Mouse (Mus musculus) forebrain, postnatal 0 days (tissue): ENCODE measurements around the gene Cep128. TPM values are rescaled to one million over a fixed set of nuclear protein-coding genes. Genes with fewer than 3 reads are reported as not detected.
A peak's percentile ranks its signal among the peaks of the same experiment; 100 is the strongest.

Experiments used
- ATAC-seq: fragments of 200-750 bp; cut with Nextera tagmentation; 2 replicates; pipeline ENCODE4 v1.8.0; 2017; ENCODE audit warnings: mild to moderate bottlenecking, moderate library complexity
- DNase-seq: peaks from one replicate; pipeline ENCODE4 v3.0.0-alpha.2; 2015
- H3K27ac ChIP-seq: fragments of 300-500 bp; sonication (generic); 2 replicates; pipeline ENCODE4 v1.5.1; 2014; ENCODE audit warnings: low read depth, mild to moderate bottlenecking, antibody characterized with exemption, low read length, moderate library complexity, mixed read lengths
- H3K27me3 ChIP-seq: fragments of 300-500 bp; sonication (generic); 2 replicates; pipeline ENCODE4 v1.6.1; 2014; ENCODE audit warnings: mild to moderate bottlenecking, low read length, mixed read lengths; ENCODE audit not compliant: insufficient read depth
- H3K36me3 ChIP-seq: fragments of 300-500 bp; sonication (generic); 2 replicates; pipeline ENCODE4 v1.6.1; 2014; ENCODE audit warnings: mild to moderate bottlenecking, moderate library complexity; ENCODE audit not compliant: insufficient read depth
- H3K4me1 ChIP-seq: fragments of 300-500 bp; sonication (generic); 2 replicates; pipeline ENCODE4 v1.6.1; 2014; ENCODE audit warnings: antibody characterized with exemption; ENCODE audit not compliant: insufficient read depth
- H3K4me2 ChIP-seq: fragments of 300-500 bp; sonication (generic); 2 replicates; pipeline ENCODE4 v1.6.1; 2014; ENCODE audit warnings: low read depth, mild to moderate bottlenecking, moderate library complexity
- H3K4me3 ChIP-seq: fragments of 300-500 bp; sonication (generic); 2 replicates; pipeline ENCODE4 v1.5.1; 2014; ENCODE audit warnings: low read depth, low read length, mixed read lengths
- H3K9ac ChIP-seq: fragments of 300-500 bp; sonication (generic); 2 replicates; pipeline ENCODE4 v1.6.1; 2014; ENCODE audit warnings: mild to moderate bottlenecking
- H3K9me3 ChIP-seq: fragments of 300-500 bp; sonication (generic); 2 replicates; pipeline ENCODE4 v1.6.1; 2016; ENCODE audit warnings: low read length
- CTCF ChIP-seq: sonication (generic); IDR thresholded peaks from 2 replicates; pipeline ENCODE4 v1.5.1; 2016; ENCODE audit warnings: antibody characterized with exemption, control low read depth, low read depth
- WGBS: fragments of 180-500 bp; shearing (Covaris S2); extraction: QIAGEN DNeasy Blood & Tissue Kit; methylation state at CpG from one replicate; pipeline ENCODE4 v1.1.7; 2014; 5-methylcytosine and 5-hydroxymethylcytosine counted together
- polyA plus RNA-seq: library from polyadenylated mRNA; unstranded; fragments of >200 nt; fragmentation: Nextera tagmentation; extraction: Ambion mirVana; gene quantifications from 2 replicates; pipeline ENCODE4 v1.2.1, GENCODE M21; 2015
- total RNA-seq: library from RNA; depleted of rRNA; stranded (reverse); fragments of >200 nt; gene quantifications from 2 replicates; pipeline ENCODE4 v1.2.3, GENCODE M21; 2014

The Cep128 gene
- total and polyA plus RNA-seq, 2 experiments from 2014 or later, result 3.0 to 8.4 TPM

DNA sequence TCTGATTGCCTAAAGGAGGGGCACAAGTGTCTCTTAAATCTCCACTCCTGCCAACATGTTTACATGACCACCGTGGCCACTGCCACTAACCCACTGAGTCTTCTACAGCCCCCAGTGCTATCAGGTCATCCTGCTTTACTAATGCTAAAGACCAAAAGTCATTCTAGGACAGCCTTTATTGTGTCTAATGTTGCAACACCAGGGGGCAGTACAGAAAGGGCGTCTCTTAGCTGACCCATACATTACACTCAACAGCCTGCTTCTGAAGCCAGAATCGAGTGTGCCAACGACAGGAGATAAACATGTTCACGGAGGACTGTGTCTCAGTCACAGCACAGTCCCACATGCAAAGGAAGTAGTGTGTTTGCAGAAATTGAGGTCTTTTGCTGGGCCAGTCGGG lies 30.9 kb upstream of the Cep128 start:
- H3K9ac ChIP-seq, result no peak overlapping the region
- H3K4me1 ChIP-seq, result peaks cover 8% of the 10 kb centered on the region; the same call in 1 of the 2 replicates
- no peak overlapping the region for H3K27ac ChIP-seq
- DNase-seq (no peak), ATAC-seq (no peak)
- H3K4me3 ChIP-seq, result no peak overlapping the region
- no peak overlapping the region for H3K4me2 ChIP-seq
- no peaks in the 10 kb centered on the region for H3K9me3 ChIP-seq
- no peaks in the 10 kb centered on the region for H3K27me3 ChIP-seq
- 63% methylated on average over 6 of the region's 6 CpGs for WGBS
- TF ChIP-seq CTCF, result peak; percentile 24; the same call in 1 of the 2 replicates
- no peaks in the 10 kb centered on the region for H3K36me3 ChIP-seq

- Histone ChIP-seq H3K4me2 (no peak overlapping the region), H3K27ac (no peak overlapping the region; the same call in 1 of the 2 replicates), H3K9ac (no peak overlapping the region), H3K4me3 (no peak overlapping the region), H3K4me1 (peaks cover 8% of the 10 kb centered on the region; the same call in 1 of the 2 replicates), H3K36me3 (no peaks in the 10 kb centered on the region), H3K27me3 (no peaks in the 10 kb centered on the region), H3K9me3 (no peaks in the 10 kb centered on the region)
- ATAC-seq (peak; percentile 58), DNase-seq (peak; percentile 43)
- TF ChIP-seq CTCF, result no peak
- 22% methylated on average over 7 of the region's 7 CpGs for WGBS
These were observed 28.4 kb upstream of the Cep128 start for GRCm38 (mm10) chr12:91412461-91413182.

- H3K36me3 ChIP-seq, result no peaks in the 10 kb centered on the region
- no peak overlapping the region for H3K9ac ChIP-seq
- H3K4me1 ChIP-seq, result no peaks in the 10 kb centered on the region
- H3K4me3 ChIP-seq, result no peak overlapping the region
- no peak overlapping the region for H3K27ac ChIP-seq
- DNase-seq (no peak), ATAC-seq (no peak)
- no peak overlapping the region for H3K4me2 ChIP-seq
- no peaks in the 10 kb centered on the region for H3K9me3 ChIP-seq
- WGBS, result 36% methylated on average over 4 of the region's 4 CpGs
- H3K27me3 ChIP-seq, result no peaks in the 10 kb centered on the region
- no peak for TF ChIP-seq CTCF
These were observed 26.1 kb upstream of the Cep128 start for GRCm38 (mm10) chr12:91410306-91410705.

- DNase-seq (no peak), ATAC-seq (no peak; the same call in 1 of the 2 replicates)
- H3K9ac ChIP-seq, result peak overlapping the region; percentile 29
- H3K4me1 ChIP-seq, result no peaks in the 10 kb centered on the region
- no peak overlapping the region for H3K27ac ChIP-seq
- no peaks in the 10 kb centered on the region for H3K9me3 ChIP-seq
- TF ChIP-seq CTCF, result no peak
- 5% methylated on average over 12 of the region's 12 CpGs for WGBS
- H3K4me3 ChIP-seq, result peak overlapping the region; percentile 43
- H3K27me3 ChIP-seq, result peaks cover 7% of the 10 kb centered on the region; the same call in 1 of the 2 replicates
- no peaks in the 10 kb centered on the region for H3K36me3 ChIP-seq
- H3K4me2 ChIP-seq, result peak overlapping the region; percentile 84
These were observed 16.8 kb upstream of the Cep128 start for GRCm38 (mm10) chr12:91401049-91401352.

DNA sequence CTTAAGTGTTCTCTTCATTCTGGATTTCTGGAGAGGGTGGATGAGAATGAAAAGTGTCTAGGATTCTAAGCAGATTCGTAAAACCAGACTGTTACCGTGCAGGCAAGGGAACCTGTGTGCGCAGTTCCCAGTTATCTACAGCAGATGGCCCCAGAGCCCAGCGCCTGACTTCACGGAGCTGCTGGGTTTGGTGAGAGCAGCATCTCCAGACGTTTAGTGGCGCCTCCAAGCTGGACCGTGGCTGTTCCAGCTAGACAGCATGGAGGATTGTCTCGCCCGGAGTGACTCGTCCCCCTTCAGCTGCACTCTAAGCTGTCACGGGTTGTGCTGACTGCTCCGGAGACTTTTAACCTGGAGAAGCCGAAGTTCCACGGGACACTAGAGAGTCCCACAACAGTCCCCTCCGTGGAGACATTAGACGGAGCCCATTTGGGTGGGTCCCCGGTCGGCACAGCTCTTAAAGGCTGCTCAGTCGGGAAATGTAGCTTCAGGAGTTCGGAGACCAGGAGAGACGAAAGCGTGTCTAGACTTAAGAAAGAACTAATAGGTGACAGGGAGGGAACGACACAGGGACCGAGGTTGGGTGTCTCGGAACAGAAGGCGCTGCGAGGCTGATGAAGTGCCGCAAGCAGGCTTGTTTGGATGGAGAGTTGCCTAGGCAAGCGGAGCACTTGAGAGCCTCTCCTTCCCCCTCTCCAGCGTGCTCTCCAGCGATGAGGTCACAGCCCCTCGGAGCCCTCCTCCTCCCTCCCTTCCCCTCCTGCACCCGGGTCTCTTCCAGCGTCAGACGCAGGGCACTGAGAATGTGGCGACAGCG lies 16.2 kb upstream of the Cep128 start:
- peak overlapping the region; percentile 84 for H3K4me2 ChIP-seq
- H3K9me3 ChIP-seq, result no peaks in the 10 kb centered on the region
- peaks cover 7% of the 10 kb centered on the region; the same call in 1 of the 2 replicates for H3K27me3 ChIP-seq
- peak; percentile 91 for DNase-seq
- no peak overlapping the region for H3K27ac ChIP-seq
- ATAC-seq, result peak; percentile 97
- peak; percentile 97 for TF ChIP-seq CTCF
- H3K9ac ChIP-seq, result peak overlapping the region; percentile 29
- no peaks in the 10 kb centered on the region for H3K36me3 ChIP-seq
- no peaks in the 10 kb centered on the region for H3K4me1 ChIP-seq
- H3K4me3 ChIP-seq, result peak overlapping the region; percentile 43
- WGBS, result under 1% methylated on average over 38 of the region's 38 CpGs

GRCm38 (mm10) chr12:91383516-91384264 lies 519 bp downstream of the Cep128 start:
- no peaks in the 10 kb centered on the region for H3K27me3 ChIP-seq

More at GRCm38 (mm10) chr12:91383516-91384264, 519 bp downstream of the Cep128 start:
- no peak for TF ChIP-seq CTCF
- Histone ChIP-seq H3K4me3 (peak overlapping the region; percentile 61), H3K36me3 (no peaks in the 10 kb centered on the region), H3K9me3 (no peaks in the 10 kb centered on the region), H3K4me2 (peak overlapping the region; percentile 98), H3K4me1 (peaks cover 5% of the 10 kb centered on the region; the same call in 1 of the 2 replicates), H3K9ac (peak overlapping the region; percentile 56), H3K27ac (no peak overlapping the region)
- ATAC-seq (peak; percentile 28), DNase-seq (peak; percentile 27)
- 1% methylated on average over 22 of the region's 22 CpGs for WGBS
